Mouse (Mus musculus) ovary, adult 18-20 months (tissue): ENCODE data around the gene Susd6.
"Not testable (repeated sequence)": the region's sequence is repeated elsewhere in the genome, so short reads cannot be mapped to it uniquely, and the experiment has no call there.

Experiments used
- DNase-seq: peaks from one replicate; pipeline ENCODE4 v3.0.0; 2022; ENCODE audit warnings: low spot score, mixed read lengths

The Susd6 gene

DNA sequence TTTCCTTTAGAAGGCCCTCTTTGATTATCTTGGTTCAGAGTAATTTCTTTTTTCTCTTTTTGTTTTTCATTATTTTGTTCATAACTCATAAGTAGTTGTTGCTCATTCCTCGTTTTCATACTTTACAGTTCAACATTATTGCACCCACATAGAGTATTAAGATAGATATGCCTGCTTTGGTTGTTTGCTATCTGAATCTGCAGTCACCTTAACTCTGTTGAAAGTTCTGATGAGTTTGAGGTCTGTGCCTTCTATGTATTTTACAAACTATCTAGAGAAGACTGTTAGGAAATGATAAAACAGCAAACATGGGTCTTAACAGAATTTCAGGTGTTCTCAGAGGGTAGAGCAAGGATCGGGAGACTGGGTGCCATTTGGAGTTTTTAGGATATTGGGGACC, 23.1 kb downstream of the Susd6 start:
- DNase-seq, result no peak

- DNase-seq, result no peak
Measured at GRCm38 (mm10) chr12:80813872-80814271, 23.6 kb downstream of the Susd6 start.

DNA sequence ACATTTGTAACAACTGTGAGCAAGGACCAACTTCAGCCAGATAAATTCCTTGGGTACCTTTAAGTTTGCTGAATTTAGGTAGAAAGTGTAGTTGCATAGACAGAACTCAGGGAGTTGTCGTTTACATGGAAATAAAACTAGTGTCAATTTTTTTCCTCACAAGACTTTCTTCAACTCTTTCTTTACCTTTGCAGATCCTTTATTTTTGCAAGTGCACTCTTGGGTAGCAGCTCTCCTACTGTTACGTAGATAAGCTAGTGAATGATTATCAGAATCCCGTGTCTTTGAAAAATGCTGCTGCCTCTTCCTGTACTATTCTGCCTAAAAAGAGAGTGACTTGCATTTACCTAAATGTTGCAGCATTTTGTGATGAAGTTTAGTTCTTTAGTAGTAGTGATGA, 24.2 kb downstream of the Susd6 start:
- no peak for DNase-seq

DNA sequence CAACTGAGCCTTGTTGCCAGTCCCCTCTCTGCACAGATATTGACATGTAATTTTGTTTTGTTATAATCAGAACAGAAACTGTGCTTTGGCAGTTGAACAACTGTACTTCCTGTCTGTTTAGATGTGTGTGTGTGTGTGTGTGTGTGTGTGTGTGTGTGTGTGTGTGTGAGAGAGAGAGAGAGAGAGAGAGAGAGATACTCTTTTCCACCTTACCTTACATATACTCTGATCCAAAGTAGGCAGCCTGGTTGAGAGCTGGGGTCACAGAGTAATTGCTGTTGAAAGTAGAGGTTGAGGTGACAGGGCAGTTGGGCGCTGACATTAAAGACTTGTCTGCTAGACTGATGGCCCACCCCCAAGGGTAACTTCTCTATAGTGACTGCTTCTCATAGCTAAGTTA, 25.0 kb downstream of the Susd6 start:
- no peak for DNase-seq

DNA sequence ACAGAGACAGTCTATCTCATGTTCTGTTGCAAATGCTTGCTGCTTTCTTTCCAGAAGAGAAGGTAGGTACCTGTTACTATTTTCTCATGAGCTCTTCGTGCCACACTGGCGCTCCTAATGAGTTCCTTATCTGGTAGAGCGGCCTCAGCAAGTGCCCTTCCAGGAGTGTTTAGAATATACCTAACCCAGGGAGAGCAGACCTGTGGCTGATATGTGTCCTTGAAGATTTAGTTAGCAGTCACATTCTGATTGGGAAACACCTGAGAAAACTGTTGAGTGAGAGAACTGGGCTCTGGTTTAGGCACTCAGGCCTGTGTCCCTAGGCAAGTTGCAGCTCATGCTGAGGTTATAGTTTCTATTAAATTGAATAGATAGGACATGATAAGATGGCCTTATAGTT, 25.6 kb downstream of the Susd6 start:
- DNase-seq, result no peak

DNA sequence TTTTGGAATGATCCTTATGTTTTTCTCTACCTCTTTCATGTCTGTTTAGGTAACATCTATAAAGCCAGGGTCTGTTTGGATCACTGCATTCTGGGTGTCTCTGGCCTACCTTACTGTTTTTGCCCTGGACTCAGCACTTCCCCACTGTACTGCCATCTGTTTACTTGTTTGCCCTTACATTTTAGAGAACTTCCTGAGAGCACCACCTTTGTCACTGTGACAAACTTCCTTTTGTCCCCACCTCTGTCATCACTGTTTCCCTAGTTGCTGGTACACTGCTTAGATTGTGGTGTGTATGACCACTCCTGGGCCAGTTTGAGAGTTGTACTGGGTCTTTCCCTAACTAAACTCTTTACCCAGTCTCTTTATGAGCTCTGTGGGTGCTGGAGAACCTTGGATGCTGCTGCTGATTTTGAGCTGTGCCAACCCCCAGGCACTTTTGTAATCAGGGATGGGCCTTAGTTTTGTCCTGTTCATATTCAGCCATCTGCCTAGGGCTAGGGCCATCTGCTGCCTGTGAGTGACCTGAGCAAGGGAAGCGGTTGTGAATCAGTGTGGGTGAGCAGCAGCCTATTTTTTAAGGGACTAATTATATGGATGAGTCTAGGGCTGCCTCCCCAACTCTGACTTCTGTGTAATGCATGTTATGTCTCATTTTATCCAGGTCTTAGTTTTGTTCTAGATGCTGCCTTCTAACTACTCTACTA, 26.2 kb downstream of the Susd6 start:
- DNase-seq, result no peak

DNA sequence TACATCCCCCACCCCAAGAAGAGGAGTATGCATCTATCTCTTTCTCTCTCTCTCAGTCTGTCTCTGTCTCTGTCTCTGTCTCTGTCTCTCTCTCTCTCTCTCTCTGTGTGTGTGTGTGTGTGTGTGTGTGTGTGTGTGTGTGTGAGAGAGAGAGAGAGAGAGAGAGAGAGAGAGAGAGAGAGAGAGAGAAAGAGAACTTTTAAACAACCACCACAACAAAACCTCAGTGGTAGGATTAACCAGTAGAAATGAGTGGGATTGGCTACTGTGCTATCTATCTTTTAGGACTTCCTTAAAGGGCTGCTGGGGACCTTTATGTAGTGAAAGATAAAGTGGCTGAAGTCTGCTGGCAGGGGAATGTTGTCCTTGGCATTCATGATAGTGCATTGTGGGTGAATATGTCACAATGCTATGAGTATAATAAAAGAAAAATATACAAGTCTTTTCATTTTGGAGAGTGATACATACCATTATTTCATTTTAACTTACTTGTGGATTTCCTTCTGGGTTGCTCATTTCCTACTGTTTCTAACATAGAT, 27.5 kb downstream of the Susd6 start:
- no peak for DNase-seq

- not testable (repeated sequence) for DNase-seq
Measured at GRCm38 (mm10) chr12:80819020-80819419, 28.7 kb downstream of the Susd6 start.

DNA sequence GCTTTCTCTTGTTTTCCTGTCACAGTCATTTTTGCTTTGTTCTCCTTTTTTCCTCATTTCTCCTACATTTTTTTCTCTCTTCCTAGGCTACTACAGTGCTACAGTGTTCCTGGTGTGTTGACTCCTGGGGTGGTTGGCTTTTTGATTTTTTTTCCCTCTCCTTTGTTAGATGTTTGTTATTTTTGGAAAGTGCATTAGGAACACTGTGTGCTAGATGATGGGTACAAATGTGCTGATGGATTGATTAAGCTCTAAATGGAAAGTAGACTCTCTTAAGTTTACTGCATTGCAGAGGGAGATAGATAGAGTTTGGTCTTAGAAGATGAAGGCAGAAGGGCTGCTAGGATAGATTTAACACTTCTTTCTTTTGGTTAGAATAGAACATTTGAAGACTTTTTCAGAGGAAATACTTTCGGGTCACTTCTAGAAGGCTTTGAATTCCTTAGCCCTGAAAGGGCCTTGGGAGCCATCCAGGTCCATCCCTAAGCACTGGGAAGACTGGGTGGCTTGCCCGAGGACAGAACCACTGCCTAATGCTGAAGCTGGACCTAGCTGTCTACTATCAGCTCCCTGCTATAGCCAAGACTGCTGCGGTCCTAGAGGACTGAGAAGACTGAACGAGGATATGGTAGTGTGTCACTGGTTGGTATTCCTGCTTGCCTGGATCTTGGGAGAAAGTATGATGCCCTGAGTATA, 31.1 kb downstream of the Susd6 start:
- DNase-seq, result no peak

GRCm38 (mm10) chr12:80822533-80822932, 32.2 kb downstream of the Susd6 start:
- DNase-seq, result no peak

- no peak for DNase-seq
Measured at GRCm38 (mm10) chr12:80824202-80824601, 33.9 kb downstream of the Susd6 start.

DNA sequence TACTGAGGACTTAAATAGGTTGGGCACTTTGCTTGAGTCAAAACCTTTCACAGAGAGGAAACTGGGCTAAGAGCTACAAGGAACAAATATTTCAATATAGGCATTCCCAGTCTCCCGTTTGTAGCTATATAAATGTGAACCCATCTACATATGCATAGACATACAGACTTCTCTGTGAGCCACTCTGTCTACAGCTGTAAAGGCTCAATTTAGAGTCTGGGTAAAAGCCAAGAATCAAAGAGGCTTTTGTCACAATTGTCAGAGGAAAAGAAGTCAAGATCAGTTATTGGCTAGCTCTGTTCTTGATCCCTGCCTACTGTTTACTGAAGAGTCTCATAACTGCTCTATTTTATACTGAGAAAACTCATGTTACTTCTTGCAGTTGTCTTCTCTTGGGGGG, 36.1 kb downstream of the Susd6 start:
- no peak for DNase-seq

- peak; percentile 73 for DNase-seq
Measured at GRCm38 (mm10) chr12:80827464-80828015, 37.2 kb downstream of the Susd6 start.

GRCm38 (mm10) chr12:80828020-80828419, 37.7 kb downstream of the Susd6 start:
- no peak for DNase-seq

- DNase-seq, result no peak
Measured at GRCm38 (mm10) chr12:80828951-80829350, 38.6 kb downstream of the Susd6 start.

DNA sequence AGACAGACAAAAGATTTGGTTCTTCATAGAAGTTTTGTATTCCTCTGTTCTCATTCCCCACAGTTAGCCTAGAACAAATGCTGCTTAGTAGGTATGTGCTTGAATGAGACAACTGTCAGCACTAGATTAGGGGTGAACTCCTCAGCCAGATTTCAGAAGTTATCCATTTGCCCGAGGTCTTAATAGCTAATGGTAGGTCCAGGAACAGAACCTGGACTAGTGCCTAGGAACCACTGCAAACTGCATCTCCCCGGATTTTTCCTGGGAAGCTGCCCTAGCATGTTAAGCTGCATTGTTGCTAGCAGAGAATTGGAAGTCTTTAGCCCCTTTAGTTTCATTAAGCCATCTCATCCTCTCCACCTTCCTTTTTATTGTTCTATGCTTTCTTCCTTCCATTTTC, 39.9 kb downstream of the Susd6 start:
- no peak for DNase-seq

- DNase-seq, result no peak
Measured at GRCm38 (mm10) chr12:80830820-80831219, 40.5 kb downstream of the Susd6 start.

GRCm38 (mm10) chr12:80832313-80832712, 42.0 kb downstream of the Susd6 start:
- DNase-seq, result no peak

DNA sequence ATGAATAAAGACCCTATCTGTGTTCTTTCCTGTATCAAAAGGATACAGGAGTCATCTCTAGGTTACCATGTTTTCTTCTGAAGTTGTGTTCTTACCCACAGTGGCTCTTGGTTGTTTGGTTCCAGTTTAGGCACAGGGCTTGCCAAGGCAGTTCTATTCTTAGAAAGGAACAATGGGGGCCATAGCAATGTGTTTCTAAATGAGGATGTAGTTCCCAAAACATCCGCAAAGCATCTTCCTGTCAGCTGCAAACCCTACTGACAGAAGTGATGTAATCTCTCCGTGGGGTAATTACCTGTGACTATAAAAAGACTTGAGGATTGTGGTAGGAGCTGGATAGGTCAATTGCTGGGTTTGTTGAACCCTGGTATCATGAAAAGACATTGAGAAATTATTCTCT, 43.2 kb downstream of the Susd6 start:
- no peak for DNase-seq

GRCm38 (mm10) chr12:80834156-80834900, 44.0 kb downstream of the Susd6 start:
- DNase-seq, result no peak

DNA sequence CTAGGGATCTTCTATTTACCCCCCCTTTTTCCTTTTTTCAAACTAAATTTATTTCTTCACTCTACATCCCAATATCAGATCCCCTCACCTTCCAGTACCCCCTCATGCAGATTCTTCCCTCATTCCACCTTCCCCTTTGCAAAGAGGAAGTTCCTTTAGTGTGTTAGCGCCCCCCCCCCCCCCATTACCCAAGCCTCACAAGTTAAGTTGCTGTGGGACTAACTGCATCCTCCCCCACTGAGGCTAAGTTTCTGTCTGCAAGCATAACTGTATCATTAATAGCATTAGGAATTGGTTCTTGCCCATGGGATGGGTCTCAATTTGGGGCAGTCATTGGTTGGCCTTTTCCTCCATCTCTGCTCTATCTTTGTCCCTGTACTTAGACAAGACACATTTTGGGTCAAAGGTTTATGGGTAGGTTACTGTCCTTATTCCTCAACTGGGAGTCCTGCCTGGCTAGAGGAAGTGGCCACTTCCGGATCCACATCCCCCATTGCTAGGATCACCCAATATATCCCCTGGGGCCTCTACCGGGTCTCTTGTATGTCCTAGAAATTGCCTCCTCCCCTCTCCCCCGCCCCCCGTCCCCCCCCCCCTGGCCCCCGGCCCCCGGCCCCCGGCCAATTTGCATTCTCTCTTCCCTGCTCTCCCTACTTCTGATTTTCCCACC, 44.7 kb downstream of the Susd6 start:
- DNase-seq, result no peak

GRCm38 (mm10) chr12:80837614-80838013, 47.3 kb downstream of the Susd6 start:
- no peak for DNase-seq
